Mouse (Mus musculus) c-Kit-positive CD71-positive TER-119-positive erythroid progenitor cells, embryonic 14.5 days (primary cell): ENCODE results near the gene Ctsz.

Source experiments
- DNase-seq: peaks from one replicate; pipeline ENCODE4 v3.0.0-alpha.2; 2013; ENCODE audit warnings: low spot score

The Ctsz gene

DNA sequence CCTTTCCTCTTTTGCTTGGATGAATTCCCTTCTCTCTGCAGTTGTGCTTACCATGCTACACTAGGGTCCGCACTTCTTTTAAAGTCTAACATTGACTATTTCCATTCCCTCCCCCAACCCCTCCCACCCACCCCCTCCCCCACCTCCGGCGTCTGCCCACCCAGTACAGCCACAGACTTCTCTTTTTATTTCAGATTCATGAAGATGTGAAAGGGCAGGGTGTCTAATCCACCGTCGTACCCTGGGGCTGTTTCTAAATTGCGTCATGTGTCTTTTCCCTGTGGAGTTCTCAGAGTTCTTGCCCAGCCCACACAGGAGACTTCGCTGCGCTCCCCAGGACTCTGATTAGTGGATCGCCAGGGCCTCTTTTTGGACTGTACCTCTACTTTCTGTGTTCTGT is 46.3 kb downstream of the Ctsz start:
- no peak for DNase-seq

GRCm38 (mm10) chr2:174391936-174392335 is 46.9 kb downstream of the Ctsz start:
- DNase-seq = no peak

DNA sequence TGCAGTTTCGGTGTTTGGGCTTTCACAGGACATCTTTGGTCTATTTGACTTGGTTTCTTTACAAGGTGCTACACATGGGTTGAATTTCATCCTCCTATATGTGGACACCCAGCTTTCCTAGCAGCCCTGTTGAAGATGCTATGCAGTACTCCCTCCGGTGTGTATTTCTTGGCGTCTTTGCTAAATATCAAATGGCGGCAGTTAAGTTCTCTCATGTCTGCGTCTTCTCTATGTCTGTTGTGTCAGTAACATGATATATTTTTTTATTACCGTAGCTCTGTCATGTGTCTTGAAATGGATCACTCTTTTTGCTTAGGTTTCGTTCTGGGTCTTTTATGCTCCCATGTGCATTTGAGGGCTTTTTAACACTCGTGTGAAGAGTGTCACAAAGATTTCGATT is 57.8 kb downstream of the Ctsz start:
- DNase-seq = no peak
